Mouse (Mus musculus) liver, embryonic 14.5 days (tissue): ENCODE data around the gene Adamtsl3. TPM values are rescaled to one million over a fixed set of nuclear protein-coding genes. Genes with fewer than 3 reads are reported as not detected.

Experiments used
- ATAC-seq: fragments of 200-750 bp; cut with Nextera tagmentation; 2 replicates; pipeline ENCODE4 v1.8.0; 2017; ENCODE audit warnings: moderate number of reproducible peaks, mild to moderate bottlenecking, moderate library complexity; ENCODE audit not compliant: insufficient read depth
- DNase-seq, 3 experiments: peaks; one replicate each; pipeline ENCODE4 v3.0.0-alpha.2; 2012 to 2013; ENCODE audit warnings: low read depth in 3 of 3, low spot score in 3 of 3
- H3K27ac ChIP-seq: fragments of 300-500 bp; sonication (generic); 2 replicates; pipeline ENCODE4 v1.5.1; 2014; ENCODE audit warnings: moderate library complexity, mild to moderate bottlenecking, control low read depth, inconsistent platforms
- H3K27me3 ChIP-seq: fragments of 300-500 bp; sonication (generic); 2 replicates; pipeline ENCODE4 v1.6.1; 2014; ENCODE audit warnings: mild to moderate bottlenecking, low read length, moderate library complexity; ENCODE audit not compliant: control insufficient read depth, insufficient read depth
- H3K36me3 ChIP-seq: fragments of 300-500 bp; sonication (generic); replicated peaks from 2 replicates; pipeline ENCODE4 v1.6.1; 2014; ENCODE audit warnings: low read depth; ENCODE audit not compliant: control insufficient read depth, insufficient read depth
- H3K4me1 ChIP-seq, 2 experiments: fragments of 200-500 bp in 1 of 2; fragments of 300-500 bp in 1 of 2; sonication (generic) in 1 of 2; replicated peaks; 2 replicates each; pipeline ENCODE4 v1.6.1; 2012 to 2014; ENCODE audit warnings: antibody characterized with exemption in 1 of 2, inconsistent platforms in 1 of 2, low read length in 1 of 2; ENCODE audit not compliant: control insufficient read depth in 2 of 2, insufficient read depth in 2 of 2
- H3K4me2 ChIP-seq: fragments of 300-500 bp; sonication (generic); 2 replicates; pipeline ENCODE4 v1.6.1; 2014; ENCODE audit warnings: low read depth, mild to moderate bottlenecking, control low read depth, moderate library complexity
- H3K4me3 ChIP-seq, 2 experiments: fragments of 200-500 bp in 1 of 2; fragments of 300-500 bp in 1 of 2; sonication (generic) in 1 of 2; 2 replicates each; pipeline ENCODE4 v1.5.1; 2012 to 2014; ENCODE audit warnings: low read depth in 2 of 2, low read length in 2 of 2, mild to moderate bottlenecking in 2 of 2, control low read depth in 1 of 2, inconsistent platforms in 1 of 2, moderate library complexity in 1 of 2; ENCODE audit not compliant: insufficient read depth in 1 of 2
- H3K9ac ChIP-seq: fragments of 300-500 bp; sonication (generic); replicated peaks from 2 replicates; pipeline ENCODE4 v1.6.1; 2014; ENCODE audit warnings: mild to moderate bottlenecking, control low read depth, moderate library complexity
- H3K9me3 ChIP-seq: fragments of 300-500 bp; sonication (generic); 2 replicates; pipeline ENCODE4 v1.6.1; 2016; ENCODE audit warnings: low read length, mixed read lengths; ENCODE audit not compliant: control insufficient read depth
- CTCF ChIP-seq: IDR thresholded peaks from 2 replicates; pipeline ENCODE4 v1.5.1; 2016; ENCODE audit warnings: antibody characterized with exemption, low read depth, control low read depth
- EP300 ChIP-seq: IDR thresholded peaks from 2 replicates; pipeline ENCODE4 v1.6.1; 2016; ENCODE audit warnings: antibody characterized with exemption, low read depth
- WGBS: fragments of 180-500 bp; shearing (Covaris S2); extraction: QIAGEN DNeasy Blood & Tissue Kit; methylation state at CpG from one replicate; pipeline ENCODE4 v1.1.7; 2014; ENCODE audit not compliant: insufficient replicate concordance; 5-methylcytosine and 5-hydroxymethylcytosine counted together
- polyA plus RNA-seq, 2 experiments: library from polyadenylated mRNA; depleted of rRNA in 1 of 2; stranded (reverse) in 1 of 2; unstranded in 1 of 2; fragments of >200 nt; fragmentation: Nextera tagmentation in 1 of 2; extraction: Ambion mirVana in 1 of 2; gene quantifications; 2 replicates each; pipeline versions ENCODE4 v1.2.1 to v1.2.3; 2012 to 2014

The Adamtsl3 gene
- polyA plus RNA-seq, 2 experiments, result 0.06 TPM; not detected in 1

DNA sequence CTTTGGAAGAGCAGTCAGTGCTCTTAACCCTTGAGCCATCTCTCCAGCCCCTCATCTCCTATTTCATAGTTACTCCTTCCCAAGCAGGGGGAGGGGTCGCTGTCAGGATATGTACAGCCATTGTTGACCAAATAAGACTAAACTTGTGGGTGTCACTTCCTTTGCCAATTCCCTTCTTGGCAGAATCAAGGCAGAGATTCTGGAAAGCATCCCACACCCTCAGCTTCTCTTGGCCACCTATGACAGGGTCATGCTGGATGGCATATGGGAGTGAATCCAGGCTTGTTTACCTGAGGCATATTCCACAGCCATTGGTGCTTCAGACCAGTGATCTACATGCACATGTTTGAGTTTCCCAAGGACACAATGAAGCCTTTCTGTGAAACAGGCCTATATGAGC lies 42.8 kb downstream of the Adamtsl3 start:
- Histone ChIP-seq H3K9me3 (no peaks in the 10 kb centered on the region), H3K9ac (no peak overlapping the region), H3K4me2 (no peak overlapping the region), H3K27me3 (no peaks in the 10 kb centered on the region), H3K4me1 (no peaks in the 10 kb centered on the region), H3K36me3 (no peaks in the 10 kb centered on the region), H3K27ac (no peak overlapping the region), H3K4me3 (no peak overlapping the region)
- WGBS, result 26% methylated on average over 1 of the region's 1 CpGs
- no peak for TF ChIP-seq EP300
- no peak for TF ChIP-seq CTCF
- no peak for ATAC-seq
- DNase-seq, result no peak

DNA sequence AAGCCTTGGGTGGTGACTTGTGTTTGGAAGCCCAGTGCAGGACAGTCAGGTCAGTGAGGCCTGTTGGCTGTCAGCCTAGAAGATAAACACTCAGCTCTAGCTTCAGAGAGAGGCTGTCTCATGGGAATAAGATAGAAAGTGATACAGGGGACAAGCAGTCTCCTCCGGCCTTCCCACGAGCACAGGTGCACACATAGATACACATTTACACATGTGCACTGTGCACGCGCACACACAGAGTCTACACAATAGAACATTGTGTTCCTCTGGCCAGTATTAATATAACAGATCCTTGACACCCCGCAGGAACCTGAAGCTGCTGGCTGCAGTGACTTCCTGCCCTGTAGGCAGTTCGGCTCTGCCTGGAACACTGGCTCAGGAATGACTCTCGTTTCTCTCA lies 44.3 kb downstream of the Adamtsl3 start:
- Histone ChIP-seq H3K27me3 (no peaks in the 10 kb centered on the region), H3K4me1 (no peaks in the 10 kb centered on the region), H3K4me2 (no peak overlapping the region), H3K4me3 (no peak overlapping the region), H3K27ac (no peak overlapping the region), H3K9ac (no peak overlapping the region), H3K36me3 (no peaks in the 10 kb centered on the region), H3K9me3 (no peaks in the 10 kb centered on the region)
- ATAC-seq, result no peak
- TF ChIP-seq CTCF, result no peak
- TF ChIP-seq EP300, result no peak
- 62% methylated on average over 7 of the region's 7 CpGs for WGBS
- no peak for DNase-seq

DNA sequence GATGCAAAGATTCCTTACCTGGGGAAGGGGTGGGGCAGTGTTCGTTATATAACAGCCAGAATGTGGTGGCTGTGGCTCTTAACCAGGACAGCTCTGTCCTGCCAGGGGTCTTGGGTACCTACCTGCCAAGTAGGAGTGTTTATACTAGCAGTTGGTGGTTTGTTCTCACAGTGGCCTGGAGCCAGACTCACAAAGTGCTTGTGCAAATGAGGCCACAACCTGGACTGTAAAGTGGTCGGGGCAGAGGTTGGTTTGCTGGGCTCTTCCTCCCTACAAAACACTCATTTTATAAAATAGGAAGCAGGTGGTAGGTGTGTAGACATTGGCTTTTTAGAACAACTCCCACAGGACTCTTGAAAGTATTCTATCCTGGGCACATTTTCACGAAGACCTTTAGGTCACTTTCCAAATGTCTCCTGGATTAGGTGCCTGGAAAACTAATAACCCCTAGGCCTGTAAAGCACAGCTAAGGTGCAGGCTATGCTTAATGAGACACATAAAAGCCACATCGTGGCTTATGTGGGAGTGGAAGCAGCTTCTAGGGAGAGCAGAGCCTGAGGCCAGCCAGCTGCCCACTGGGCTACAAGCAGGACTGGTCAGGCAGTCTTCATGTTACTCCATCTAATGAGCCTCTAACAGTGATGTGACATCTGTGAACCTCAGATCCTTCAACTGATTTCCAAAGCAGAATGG lies 47.5 kb downstream of the Adamtsl3 start:
- ATAC-seq (no peak), DNase-seq (no peak)
- 44% methylated on average over 4 of the region's 4 CpGs for whole genome bisulfite sequencing

DNA sequence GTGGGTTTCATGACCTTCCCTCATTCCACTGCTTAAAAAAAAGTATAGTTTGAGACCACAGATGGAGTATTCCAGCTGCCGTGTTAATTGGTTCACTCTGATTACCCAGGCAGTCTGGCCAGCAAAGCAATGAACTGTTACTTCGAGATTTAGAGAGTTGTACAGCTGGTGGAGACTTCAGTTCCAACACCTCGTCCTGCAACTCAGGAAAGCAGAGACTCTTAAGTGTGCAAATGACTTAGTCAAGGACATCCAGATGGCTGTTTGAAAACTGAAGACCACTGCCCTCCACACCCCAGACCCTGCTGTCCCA lies 48.0 kb downstream of the Adamtsl3 start:
- Histone ChIP-seq H3K27me3 (no peaks in the 10 kb centered on the region), H3K4me1 (no peaks in the 10 kb centered on the region), H3K4me2 (no peak overlapping the region), H3K27ac (no peak overlapping the region), H3K4me3 (no peak overlapping the region), H3K9me3 (no peaks in the 10 kb centered on the region), H3K36me3 (no peaks in the 10 kb centered on the region), H3K9ac (no peak overlapping the region)
- DNase-seq (no peak), ATAC-seq (no peak)
- TF ChIP-seq CTCF (no peak), EP300 (no peak)
- 62% methylated on average over 3 of the region's 3 CpGs for WGBS

More for the DNA sequence above, 47.5 kb downstream of the Adamtsl3 start:
- no peaks in the 10 kb centered on the region for H3K9me3 ChIP-seq
- no peak overlapping the region for H3K27ac ChIP-seq
- H3K27me3 ChIP-seq, result no peaks in the 10 kb centered on the region
- H3K36me3 ChIP-seq, result no peaks in the 10 kb centered on the region
- no peak overlapping the region for H3K4me2 ChIP-seq
- no peak overlapping the region for H3K9ac ChIP-seq
- TF ChIP-seq CTCF (no peak), EP300 (no peak)
- H3K4me1 ChIP-seq, result no peaks in the 10 kb centered on the region
- no peak overlapping the region for H3K4me3 ChIP-seq

DNA sequence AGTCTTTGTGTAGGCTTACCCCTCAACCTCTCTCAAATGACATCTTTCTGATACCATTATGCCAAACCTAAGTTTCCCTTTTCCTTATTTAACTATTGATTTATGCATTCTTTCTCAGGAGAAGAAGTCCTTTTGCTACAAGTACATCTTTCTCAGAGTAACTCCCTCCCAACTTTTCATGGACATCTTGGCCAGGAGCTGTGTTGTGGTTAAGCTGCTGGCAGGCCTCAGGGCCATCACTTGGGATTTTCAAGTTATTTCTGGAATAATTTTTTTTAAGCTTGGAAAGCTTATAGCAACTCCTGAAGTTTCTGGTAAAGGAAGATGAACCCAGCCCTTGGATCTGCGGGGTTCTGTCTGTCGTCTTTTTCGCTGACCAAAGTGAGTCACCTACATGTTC lies 51.6 kb downstream of the Adamtsl3 start:
- no peak for TF ChIP-seq EP300
- Histone ChIP-seq H3K4me2 (no peak overlapping the region), H3K9me3 (no peaks in the 10 kb centered on the region), H3K27me3 (no peaks in the 10 kb centered on the region), H3K27ac (no peak overlapping the region), H3K4me1 (no peaks in the 10 kb centered on the region), H3K9ac (no peak overlapping the region), H3K4me3 (no peak overlapping the region), H3K36me3 (no peaks in the 10 kb centered on the region)
- no peak for ATAC-seq
- DNase-seq, result no peak
- 72% methylated on average over 3 of the region's 3 CpGs for whole genome bisulfite sequencing
